Mouse (Mus musculus): ENCODE measurements around the gene Ppfibp2.
A peak's percentile ranks its signal among the peaks of the same experiment; 100 is the strongest.

Gene Ppfibp2

DNA sequence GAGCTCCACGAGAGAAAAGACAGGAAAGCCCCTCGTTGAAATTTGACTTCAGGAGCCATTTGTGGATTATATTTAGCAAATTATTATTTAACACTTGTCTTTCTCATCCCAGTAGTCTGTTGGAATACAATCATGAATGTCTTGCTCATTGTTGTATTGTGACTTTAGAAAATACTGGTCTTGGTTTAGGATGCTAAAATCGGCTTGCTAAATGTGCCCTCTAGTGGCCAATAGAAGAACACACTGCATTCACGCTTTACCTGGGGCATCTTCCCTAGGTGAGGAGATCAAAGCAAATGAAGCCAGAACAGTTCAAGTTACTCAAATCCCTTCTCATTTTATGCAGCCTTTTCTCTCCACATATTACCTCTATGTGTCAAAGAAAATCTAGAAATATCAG is 184.6 kb downstream of the Ppfibp2 start:
- no peak for DNase-seq

DNA sequence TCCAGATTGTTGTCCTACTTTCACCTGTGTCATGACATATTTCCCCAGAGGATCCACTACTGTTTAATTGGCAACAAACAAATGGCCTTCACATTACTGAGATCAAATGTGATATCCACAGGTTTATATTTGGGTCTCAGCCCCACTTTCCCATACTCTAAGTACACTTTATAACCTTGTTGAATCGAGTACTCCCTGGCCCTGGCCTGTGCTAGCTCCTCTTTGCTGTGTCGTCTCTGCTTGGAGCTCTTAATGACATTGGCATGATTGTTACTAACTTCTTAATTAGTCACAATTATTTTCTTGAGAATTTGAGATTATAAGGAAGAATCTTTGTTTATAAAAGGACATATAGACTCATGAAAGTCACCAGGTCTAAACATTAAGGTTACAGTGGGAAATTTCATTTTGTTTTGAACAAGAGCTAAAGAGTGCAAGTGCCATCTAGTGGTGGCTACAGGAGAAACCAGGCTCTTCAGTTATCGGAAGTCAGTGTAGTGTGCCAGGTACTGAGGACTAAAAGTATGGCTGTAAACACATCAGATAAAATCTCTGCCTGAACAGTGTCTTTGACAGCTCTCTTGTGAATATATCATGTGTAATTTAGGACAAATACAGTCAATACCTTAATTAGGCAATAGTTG is 193.1 kb downstream of the Ppfibp2 start:
- DNase-seq, result peak in 1 of 2 experiments; percentile 2

DNA sequence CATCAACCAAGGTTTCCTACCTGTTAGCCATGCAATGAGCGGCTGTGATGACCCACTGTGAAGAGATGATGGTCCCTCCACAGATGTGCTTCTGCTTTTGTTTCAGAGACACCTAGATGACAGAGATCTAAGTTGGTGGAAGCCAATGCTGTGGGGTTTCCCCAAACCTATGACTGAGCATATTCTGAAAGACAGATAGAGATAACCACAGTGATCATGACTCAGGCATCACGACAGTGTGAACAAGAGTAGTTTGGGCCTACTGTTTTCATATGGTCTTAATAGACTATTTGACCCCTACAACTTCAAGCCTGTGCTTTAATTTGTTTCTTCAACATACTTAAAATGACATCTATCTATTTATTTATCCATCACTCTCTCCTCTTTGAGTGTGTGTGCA is 201.5 kb downstream of the Ppfibp2 start:
- DNase-seq, result no peak

Data from lung, adult 18-20 months (tissue).